Mouse (Mus musculus): ENCODE measurements around the gene Cd3d.

Cd3d gene

GRCm38 (mm10) chr9:44993268-44993667 lies 11.7 kb downstream of the Cd3d start:
- DNase-seq (ENCODE audit: low spot score) = no peak

- no peak for DNase-seq (ENCODE audit: low spot score)
Measured at GRCm38 (mm10) chr9:44994962-44995361, 13.4 kb downstream of the Cd3d start.

- DNase-seq (ENCODE audit: low spot score) = no peak
Measured at GRCm38 (mm10) chr9:44996590-44996989, 15.0 kb downstream of the Cd3d start.

GRCm38 (mm10) chr9:44998138-44998537 lies 16.6 kb downstream of the Cd3d start:
- no peak for DNase-seq (ENCODE audit: low spot score)

- DNase-seq (ENCODE audit: low spot score) = no peak
Measured at GRCm38 (mm10) chr9:44999171-44999570, 17.6 kb downstream of the Cd3d start.

- DNase-seq (ENCODE audit: low spot score) = no peak
Measured at GRCm38 (mm10) chr9:44999776-45000175, 18.2 kb downstream of the Cd3d start.

- no peak for DNase-seq (ENCODE audit: low spot score)
Measured at GRCm38 (mm10) chr9:45000249-45000648, 18.7 kb downstream of the Cd3d start.

GRCm38 (mm10) chr9:45007404-45007803 lies 25.8 kb downstream of the Cd3d start:
- DNase-seq (ENCODE audit: low spot score) = no peak

GRCm38 (mm10) chr9:45008342-45008741 lies 26.8 kb downstream of the Cd3d start:
- DNase-seq (ENCODE audit: low spot score) = no peak

GRCm38 (mm10) chr9:45009180-45010078 lies 27.8 kb downstream of the Cd3d start, which contains the start of gene Cd3e:
Cd3e (minus strand) TSS chr9:45009627.
- DNase-seq (ENCODE audit: low spot score) = no peak

- DNase-seq (ENCODE audit: low spot score) = no peak
Measured at GRCm38 (mm10) chr9:45010461-45010860, 28.9 kb downstream of the Cd3d start.

GRCm38 (mm10) chr9:45011291-45011690 lies 29.7 kb downstream of the Cd3d start:
- DNase-seq (ENCODE audit: low spot score) = no peak

GRCm38 (mm10) chr9:45014879-45015278 lies 33.3 kb downstream of the Cd3d start:
- no peak for DNase-seq (ENCODE audit: low spot score)

- DNase-seq (ENCODE audit: low spot score) = no peak
Measured at GRCm38 (mm10) chr9:45015841-45016240, 34.3 kb downstream of the Cd3d start.

GRCm38 (mm10) chr9:45018031-45018430 lies 36.4 kb downstream of the Cd3d start:
- no peak for DNase-seq (ENCODE audit: low spot score)

GRCm38 (mm10) chr9:45022800-45023199 lies 41.2 kb downstream of the Cd3d start:
- no peak for DNase-seq (ENCODE audit: low spot score)

GRCm38 (mm10) chr9:45023638-45024037 lies 42.1 kb downstream of the Cd3d start:
- DNase-seq (ENCODE audit: low spot score) = no peak

- no peak for DNase-seq (ENCODE audit: low spot score)
Measured at GRCm38 (mm10) chr9:45024187-45024586, 42.6 kb downstream of the Cd3d start.

- DNase-seq (ENCODE audit: low spot score) = no peak
Measured at GRCm38 (mm10) chr9:45027376-45027775, 45.8 kb downstream of the Cd3d start.

- DNase-seq (ENCODE audit: low spot score) = no peak
Measured at GRCm38 (mm10) chr9:45030341-45030740, 48.8 kb downstream of the Cd3d start.

GRCm38 (mm10) chr9:45032261-45032660 lies 50.7 kb downstream of the Cd3d start:
- DNase-seq (ENCODE audit: low spot score) = no peak

GRCm38 (mm10) chr9:45034526-45034925 lies 52.9 kb downstream of the Cd3d start:
- DNase-seq (ENCODE audit: low spot score) = no peak
